Mouse (Mus musculus): ENCODE data around the gene Gsto1. TPM values are rescaled to one million over a fixed set of nuclear protein-coding genes. Genes with fewer than 3 reads are reported as not detected.
A peak's percentile ranks its signal among the peaks of the same experiment; 100 is the strongest.

The Gsto1 gene
- total RNA-seq, 1 experiment from 2014 or later = 151 TPM

DNA sequence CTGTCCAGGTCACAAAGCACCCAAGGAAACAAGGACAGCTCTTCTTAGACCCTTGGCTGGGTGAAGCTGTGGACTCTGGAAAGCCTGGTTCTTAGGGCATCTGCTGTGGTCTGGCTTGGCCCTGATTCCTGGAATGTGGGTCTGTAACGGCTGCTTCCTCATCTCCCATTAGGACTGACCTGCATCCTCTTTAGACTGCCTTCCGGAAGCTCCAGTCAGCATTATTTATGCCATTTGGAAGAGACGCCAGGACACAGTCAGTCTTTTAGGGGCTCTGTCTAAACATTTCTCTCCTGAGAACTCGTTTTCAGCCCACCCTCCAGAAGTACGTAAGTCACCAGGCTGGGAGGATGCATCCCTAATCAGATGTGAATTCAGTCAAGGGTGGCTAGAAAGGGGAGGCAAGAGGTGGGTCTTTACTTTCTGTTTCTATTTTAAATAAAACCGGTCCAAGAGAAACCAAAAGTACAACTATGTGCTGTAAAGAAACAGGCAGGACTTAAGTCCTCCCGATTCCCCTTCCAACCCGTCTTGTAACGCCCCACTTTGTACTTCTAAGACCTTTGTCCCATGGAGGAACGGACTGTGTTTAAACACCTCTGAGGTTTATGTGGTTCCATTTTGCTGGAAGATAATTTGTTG, 35.8 kb downstream of the Gsto1 start:
- DNase-seq = peak; percentile 46

DNA sequence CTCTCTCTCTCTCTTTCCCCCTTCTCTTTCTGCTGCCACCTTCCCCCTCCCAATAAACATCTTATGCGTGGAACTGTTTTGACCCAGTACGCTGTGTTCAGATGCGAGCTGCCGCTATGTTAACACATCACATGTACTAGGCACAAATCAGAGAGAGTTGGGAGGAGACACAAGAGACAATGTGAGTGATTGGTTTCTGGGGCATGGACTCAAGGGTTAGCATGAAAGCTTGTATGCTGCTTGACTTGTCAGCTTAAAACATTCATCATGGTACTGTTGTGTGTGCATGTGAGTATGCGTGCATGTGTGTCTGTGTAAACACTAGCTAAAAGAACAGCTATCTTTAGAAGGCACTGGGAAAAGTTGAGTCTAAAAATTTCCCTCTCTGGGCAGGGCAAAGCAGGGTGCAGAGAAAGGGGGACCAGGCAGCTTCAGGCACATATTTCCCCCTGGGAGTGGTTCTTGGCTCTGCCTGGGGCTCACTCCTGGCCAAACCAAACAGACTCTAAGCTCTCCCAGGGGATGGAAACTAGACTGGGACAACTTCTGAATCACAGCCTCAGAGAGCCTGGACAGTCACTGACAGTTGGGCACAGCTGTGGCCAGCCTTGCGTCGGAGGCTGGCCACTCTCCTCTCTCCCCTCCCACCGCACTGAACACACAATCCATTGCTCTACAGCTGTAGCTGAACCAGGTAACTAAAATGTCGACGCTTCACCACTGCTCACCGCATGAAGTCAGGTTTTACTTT, 37.0 kb downstream of the Gsto1 start:
- peak; percentile 58 for DNase-seq

DNA sequence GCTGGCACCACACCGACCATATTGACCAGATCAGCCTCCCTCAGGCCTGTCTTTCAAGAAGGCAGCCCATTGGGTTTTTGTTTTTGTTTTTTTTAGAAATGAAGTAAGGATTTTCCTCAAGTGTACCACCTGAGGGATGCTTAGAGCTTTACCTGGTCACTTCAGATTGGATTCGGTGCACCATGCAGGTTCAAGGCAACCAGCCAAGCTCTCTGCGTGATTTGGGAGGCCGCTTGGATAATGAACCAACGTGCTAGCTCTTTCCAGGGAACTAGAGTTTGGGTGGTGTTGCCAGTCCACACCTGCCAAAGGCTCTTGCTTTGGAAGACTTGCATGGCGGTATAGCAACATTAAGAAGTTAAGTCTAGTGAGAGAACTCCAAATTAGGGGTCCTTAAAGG, 38.3 kb downstream of the Gsto1 start:
- DNase-seq = no peak

- DNase-seq = no peak
Observed at GRCm38 (mm10) chr19:47898472-47899079, 43.8 kb downstream of the Gsto1 start.

DNA sequence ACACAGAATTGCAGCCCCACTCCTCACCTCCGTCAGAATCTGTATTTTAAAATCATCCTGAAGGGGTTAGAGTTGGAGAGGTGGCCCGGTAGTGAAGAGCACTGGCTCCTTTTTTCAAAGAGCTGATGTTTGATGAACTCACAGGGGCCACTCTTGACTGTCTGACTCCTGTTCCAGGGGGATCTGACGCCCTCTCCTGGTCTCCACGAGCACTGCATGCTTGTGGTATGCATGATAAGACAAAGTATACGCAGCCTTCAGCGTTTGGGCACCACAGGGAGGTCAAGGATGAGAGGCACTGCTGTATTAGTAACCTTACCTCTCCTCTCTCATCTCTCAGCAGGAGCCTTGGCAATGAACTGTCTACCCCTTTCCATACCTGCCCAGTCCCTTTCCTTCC, 45.2 kb downstream of the Gsto1 start:
- DNase-seq = no peak

DNA sequence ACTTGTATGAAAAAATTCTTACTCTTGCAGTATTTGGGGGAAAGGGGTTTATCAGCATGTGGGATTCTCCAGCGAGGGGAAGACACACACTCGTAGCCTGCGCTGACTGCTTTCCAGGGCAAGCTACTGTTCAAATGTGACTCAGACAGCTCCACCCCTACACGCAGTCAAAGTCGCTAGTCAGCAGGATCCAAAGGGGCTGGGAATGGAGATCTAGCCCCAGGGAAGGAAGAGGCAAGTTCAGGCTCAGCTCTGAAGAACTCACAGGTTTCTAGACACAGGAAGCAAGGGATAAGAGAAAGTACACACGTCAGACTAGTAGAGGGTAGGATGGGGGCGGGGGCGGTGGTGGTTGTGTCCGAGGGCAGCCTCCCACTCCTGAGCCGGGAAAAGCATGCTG, 45.8 kb downstream of the Gsto1 start:
- no peak for DNase-seq

GRCm38 (mm10) chr19:47902316-47903201, 47.8 kb downstream of the Gsto1 start:
- DNase-seq = peak; percentile 64

DNA sequence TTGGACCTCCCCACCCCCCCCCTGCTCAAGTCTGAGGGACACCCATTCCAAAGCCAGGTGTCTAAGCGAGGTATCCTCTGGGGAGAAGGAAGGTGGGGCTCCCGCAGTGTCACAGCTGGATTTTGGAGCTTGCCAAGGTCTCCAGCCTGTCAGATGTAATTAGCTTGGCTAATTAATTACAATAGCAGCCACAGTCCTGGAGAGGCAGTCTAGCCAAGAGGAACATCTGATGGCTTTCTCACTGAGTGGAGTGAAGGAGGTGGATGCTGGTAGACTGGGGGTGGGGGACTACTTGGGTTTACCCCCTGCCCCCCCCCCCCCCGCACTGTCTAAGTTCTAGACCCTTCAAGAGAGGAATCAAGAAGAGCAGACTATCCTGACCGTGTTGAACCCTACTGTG, 48.9 kb downstream of the Gsto1 start:
- DNase-seq = no peak

DNA sequence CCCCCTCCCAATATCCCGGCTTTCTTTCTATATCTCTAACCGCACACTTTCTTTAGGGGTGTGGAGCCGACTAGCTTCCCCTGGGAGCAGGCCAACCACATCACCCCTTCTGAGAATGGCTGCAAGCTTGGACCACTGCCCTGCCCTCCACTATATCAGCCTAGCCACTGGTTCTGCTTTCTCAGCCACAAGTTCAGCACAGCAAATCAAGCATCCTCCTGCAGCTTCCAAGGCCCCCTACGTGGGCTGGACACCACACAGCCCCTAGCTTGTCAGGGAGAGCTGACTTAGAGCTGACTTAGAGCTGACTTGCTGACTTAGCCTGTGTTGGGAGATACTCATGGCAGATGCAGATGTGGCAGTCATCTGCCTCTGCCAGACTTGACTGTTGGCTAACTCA, 50.3 kb downstream of the Gsto1 start:
- no peak for DNase-seq

DNA sequence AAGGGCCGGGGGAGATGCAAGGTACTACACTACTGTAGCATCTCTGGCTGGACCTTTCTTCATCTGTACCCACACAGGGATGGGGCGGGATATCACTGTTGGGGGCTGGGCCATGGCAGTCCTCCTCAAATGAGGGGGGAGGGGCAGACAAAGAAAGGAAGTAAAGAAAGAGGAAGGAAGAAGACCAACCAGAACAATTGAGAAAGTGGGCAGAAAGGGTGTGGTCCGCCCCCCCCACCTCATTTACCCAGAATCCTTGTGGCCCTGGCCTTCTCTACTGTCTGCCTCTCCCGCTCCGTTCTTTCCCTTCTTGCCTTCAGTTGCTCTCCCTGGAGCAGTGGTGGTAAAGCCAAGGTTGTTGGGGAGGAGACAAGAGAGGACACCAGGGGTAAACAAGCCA, 50.8 kb downstream of the Gsto1 start:
- no peak for DNase-seq

DNA sequence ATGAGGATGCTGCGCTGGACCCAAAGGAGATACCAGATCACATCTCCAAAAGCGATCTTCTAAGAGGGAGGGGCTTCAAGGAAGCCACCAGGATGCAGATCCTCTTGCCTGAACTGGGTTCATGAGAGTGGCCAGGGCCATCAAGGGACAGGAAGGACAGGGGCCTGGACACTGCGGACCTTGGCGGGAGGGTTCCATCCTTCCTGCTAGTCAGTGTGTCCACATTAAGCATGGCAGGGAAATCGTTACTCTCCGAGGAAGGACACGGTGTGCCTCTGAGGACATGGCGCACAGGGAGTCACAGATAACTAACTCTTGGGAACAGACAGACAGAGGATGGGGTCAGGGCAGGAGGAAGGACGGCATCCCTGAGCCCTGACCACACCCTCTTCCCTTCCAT, 52.8 kb downstream of the Gsto1 start:
- DNase-seq = peak; percentile 47

- DNase-seq = peak; percentile 4
Observed at GRCm38 (mm10) chr19:47908961-47909371, 54.2 kb downstream of the Gsto1 start.

DNA sequence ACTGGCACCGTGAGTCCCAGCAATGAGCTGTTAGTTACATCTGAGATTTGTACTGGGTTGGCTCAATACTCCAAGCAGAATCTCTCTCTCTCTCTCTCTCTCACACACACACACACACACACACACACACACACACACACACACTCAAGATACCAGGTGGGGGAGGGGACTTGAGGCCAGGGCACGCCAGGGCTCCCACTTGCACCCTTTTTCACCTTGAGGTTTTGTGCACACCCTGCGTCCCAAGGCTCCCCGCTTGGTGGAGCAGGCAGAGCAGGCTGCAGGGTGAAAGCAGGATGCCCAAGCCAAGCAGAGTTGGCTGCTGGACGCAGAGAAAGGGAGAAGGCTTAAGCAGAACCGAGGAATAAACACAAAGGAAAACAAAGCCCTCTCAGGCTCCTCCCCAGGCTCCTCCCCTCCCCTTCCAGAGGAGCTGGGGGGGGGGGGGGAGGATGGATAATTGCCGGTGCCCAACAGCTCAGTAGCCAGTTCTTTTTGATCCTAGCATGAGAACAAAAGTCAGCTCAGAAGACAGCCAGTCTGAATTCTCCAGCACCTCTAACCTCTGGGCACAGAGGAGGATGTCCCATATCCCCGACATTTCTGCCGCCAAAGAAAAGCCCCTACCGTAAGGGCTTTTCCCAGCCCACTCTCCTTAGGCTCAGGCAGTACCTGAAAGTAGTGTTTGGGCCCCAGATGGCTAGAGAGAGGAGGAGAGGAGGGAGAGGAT, 54.8 kb downstream of the Gsto1 start:
- peak; percentile 49 for DNase-seq

DNA sequence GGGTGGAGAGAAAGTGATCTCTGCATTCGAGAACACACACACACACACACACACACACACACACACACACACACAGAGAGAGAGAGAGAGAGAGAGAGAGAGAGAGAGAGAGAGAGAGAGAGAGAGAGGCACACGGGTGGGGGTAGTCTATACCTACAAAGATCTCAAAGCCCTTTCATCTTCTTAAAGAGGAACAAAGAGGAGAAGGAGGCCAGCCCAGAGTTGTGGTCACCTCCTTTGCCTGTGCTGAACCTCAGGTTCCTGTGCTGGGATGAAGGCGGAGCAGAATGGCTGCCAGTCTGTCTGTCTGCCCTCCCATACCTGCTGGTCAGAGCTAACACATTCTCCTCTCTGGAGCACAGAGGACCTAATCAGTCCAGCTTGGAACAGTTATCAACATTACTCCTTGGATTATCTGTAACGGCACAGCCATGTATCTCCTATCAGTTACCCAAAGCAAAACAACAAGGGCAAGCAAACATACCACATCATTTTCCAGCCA, 55.4 kb downstream of the Gsto1 start:
- no peak for DNase-seq

DNA sequence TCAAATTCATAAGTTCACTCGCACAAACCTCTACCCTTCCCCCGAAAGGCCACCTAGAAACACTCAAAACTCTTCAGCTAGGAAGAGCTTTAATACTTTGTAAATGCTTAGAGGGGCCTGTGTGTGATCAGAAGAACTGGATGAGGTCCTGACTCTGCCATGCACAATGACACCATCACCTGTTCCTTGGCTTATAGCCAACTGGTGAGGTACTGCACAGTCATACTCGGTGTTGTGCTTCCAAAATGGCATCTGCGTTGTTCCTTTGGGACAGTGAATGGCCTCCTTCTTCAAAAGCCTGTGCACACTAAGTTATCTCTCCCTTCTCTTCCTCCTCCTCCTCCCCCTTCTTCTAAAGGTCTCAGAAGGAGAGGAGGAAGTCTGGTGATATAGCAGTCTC, 56.0 kb downstream of the Gsto1 start:
- no peak for DNase-seq

DNA sequence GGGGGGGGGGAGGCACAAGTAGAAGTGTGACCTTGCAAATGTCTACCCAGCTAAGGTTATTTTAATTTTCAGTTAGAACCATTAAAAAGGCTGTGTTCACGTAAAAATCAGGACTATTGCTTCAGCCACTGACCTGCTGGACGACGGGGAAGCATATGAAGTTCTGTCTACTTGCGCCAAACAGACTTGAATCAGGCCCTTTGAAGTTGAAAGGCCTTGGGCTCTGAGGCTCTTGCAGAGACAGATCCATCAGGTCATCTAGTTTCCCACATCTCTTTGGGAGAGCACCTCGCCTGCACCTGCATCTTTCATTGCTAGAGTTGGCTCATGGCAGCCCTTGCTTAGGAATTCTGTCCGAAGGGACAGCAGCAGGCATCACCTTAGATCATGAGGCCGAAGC, 58.6 kb downstream of the Gsto1 start:
- DNase-seq = no peak

DNA sequence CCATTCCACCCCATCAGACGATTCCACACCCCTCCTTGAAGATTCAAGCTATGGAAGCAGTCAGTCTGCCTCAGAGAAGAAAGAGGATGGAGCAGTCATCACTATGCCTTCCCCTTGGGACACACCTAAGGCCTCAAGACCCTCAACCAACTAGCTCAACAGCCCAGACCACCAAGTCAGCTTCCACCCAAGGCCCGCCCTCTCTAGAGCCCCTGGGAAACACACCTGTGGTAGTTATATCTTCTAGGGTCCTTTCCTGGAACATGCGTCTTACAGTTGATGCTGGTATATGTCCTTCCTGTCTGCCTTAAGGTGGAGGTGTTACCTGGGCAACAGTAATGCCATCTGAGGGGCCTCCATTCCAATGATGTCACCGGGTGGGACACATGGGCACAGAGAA, 59.4 kb downstream of the Gsto1 start:
- DNase-seq = no peak

Measured in adrenal gland, postnatal 14 days (tissue).